Mouse (Mus musculus) Patski (cell line): ENCODE measurements at regions not wholly inside any gene's neighbourhood (a gene's known extent, or its start where the extent isn't known, plus 50 kb on each side); places are given as distances from the start of the nearest gene placed in this dataset.
"Not testable (repeated sequence)": the region's sequence is repeated elsewhere in the genome, so short reads cannot be mapped to it uniquely, and the experiment has no call there.

ENCODE experiments used
- ATAC-seq: fragments of 100-300 bp; one replicate; pipeline ENCODE4 v1.8.0; 2021
- CTCF ChIA-PET: fragments of 350-600 bp; sonication (Branson Sonifier 250); formaldehyde crosslinking; loops from one replicate; lab custom pipeline; 2022; ENCODE audit warnings: inconsistent platforms; lab: Charles Lee
- POLR2A ChIA-PET: fragments of 350-600 bp; sonication (Branson Sonifier 250); formaldehyde crosslinking; loops from one replicate; lab custom pipeline; 2022; ENCODE audit warnings: antibody characterized with exemption, inconsistent platforms; lab: Charles Lee
- DNase-seq: peaks from one replicate; pipeline ENCODE4 v3.0.0-alpha.2; 2011; ENCODE audit warnings: low read depth, low spot score
- H3K27me3 ChIP-seq: fragments of 371-371 bp; one replicate; pipeline ENCODE4 v1.5.1; 2021
- CTCF ChIP-seq: fragments of 100-300 bp; IDR thresholded peaks from one replicate; pipeline ENCODE4 v1.5.1; 2021
- in situ Hi-C: fragments of 300-500 bp; cut with MboI; formaldehyde crosslinking; loops from 3 replicates; pipeline ENCODE4 v1.11.1; 2018; ENCODE audit warnings: low pct_unique_long_range_greater_than_20kb, mixed read lengths

DNA sequence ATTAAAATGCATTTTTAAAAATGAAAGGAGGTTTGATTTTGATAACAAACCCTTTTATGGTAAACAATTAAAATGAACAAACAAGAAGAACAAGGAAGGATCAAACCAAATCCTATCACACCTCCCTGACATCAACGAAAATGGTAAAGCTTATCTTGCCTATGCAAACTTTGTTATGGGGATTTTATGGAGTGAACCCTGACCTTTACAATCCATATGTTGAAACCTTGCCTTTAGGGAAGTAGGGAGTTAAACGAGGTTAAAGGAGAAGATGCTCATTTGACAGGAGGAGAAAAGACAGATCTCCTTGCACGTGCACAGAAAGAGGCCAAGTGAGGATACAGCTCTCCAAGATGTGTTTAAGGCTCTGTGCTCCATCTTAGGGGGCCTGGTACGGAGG, 379.5 kb upstream of the Dab2 start:
- ATAC-seq (no peak), DNase-seq (no peak)
- ChIA-PET CTCF (interaction anchor here (1.1 kb wide), 1 partner anchor 27 kb away, joined by 3 read pairs; no protein-coding TSS in a partner anchor), POLR2A (no interaction called here)
- TF ChIP-seq CTCF = no peak
- in situ Hi-C loops = loop anchor here (25.0 kb wide), 1 partner anchor 292 kb away; no protein-coding TSS in a partner anchor
- H3K27me3 ChIP-seq = no peaks in the 10 kb centered on the region

DNA sequence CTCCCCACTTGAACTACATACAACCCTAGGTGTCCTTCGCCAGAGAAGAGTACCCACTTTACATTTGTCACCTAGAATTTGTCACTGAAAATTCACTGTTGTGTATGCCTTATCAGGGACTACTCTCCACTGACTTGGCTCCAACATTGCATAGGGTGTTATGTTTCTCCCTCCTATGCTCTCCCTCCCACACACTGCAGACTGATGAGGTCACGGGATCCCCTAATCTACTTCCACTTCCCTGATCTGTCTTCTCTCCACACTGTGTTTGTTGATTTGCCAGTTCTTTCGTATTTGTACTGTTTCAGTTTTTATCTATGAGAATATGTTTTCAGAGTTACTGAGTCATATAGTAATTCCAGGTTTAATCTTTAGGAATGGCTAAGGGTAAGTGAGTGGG, 371.8 kb upstream of the Dab2 start:
- in situ Hi-C loops = no loop called here
- ChIA-PET CTCF (no interaction called here), POLR2A (no interaction called here)
- TF ChIP-seq CTCF = no peak
- ATAC-seq (no peak), DNase-seq (no peak)
- H3K27me3 ChIP-seq = no peaks in the 10 kb centered on the region

DNA sequence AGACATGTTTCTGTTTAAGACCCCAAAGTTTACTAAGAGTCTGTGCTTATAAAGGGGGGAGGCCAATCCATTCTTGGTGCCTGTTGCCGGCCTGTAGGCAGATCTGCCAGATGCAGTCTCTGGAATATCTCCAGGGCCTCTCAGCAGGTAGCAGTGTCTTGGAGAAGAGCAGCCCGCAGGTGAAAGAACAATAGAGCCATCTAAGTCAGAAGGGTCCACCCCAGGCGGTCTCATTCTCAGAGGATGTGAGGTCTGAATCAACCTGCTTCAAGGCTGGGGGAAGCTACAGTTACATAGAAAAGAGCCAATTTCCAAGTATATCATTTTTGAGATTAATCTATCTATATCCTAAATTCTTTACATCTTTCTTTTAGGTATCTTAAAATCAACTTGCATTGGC, 366.0 kb upstream of the Dab2 start:
- ATAC-seq (no peak), DNase-seq (no peak)
- no peak for TF ChIP-seq CTCF
- ChIA-PET POLR2A (no interaction called here), CTCF (no interaction called here)
- H3K27me3 ChIP-seq = no peaks in the 10 kb centered on the region
- in situ Hi-C loops = no loop called here

DNA sequence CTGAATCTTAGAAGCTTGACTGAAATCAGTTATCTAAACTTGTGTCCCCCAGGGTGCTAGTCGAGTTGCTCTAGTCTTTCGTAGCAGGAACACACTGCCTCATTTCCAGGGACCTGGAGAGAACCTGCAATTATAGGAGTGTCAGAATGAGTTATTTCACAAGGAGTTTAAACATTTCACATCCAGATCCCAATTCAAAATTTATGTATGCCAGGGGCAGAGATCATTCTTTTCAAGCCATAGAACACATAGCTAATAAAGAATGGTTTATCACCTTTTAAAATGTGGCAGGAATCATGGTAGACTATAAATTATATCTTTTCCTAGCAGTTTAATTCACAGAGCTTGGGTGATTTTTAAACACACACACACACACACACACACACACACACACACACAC, 358.6 kb upstream of the Dab2 start:
- POLR2A ChIA-PET = interaction anchor here (0.9 kb wide), 1 partner anchor 757 kb away, joined by 3 read pairs; no protein-coding TSS in a partner anchor

DNA sequence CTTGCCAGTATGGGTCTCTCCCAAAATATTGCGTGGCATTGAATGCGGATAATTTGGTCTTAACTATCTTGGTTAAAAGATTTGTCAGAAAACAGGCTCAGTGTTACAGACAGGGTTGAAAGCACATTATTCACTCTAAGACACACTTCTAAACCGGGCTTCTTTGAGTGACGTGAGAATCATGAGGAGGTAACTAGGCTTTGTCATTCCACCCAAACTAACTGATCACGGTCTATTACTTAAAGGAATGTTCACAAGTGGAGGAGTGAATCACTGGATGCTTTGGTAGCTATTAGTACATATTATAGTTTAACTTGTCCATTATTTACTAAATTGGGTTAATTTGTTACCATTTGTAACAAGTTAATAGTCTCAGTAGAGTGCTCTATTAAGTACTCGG, 352.9 kb upstream of the Dab2 start:
- in situ Hi-C loops = no loop called here
- ATAC-seq = peak; percentile 76
- no peak for TF ChIP-seq CTCF
- ChIA-PET POLR2A (no interaction called here), CTCF (interaction anchor here (0.9 to 1.1 kb wide), 3 partner anchors 8 to 17 kb away, joined by 3 to 4 read pairs (median 3); no protein-coding TSS in a partner anchor)
- H3K27me3 ChIP-seq = no peaks in the 10 kb centered on the region
- DNase-seq = peak; percentile 43

More for the DNA sequence above, 358.6 kb upstream of the Dab2 start:
- TF ChIP-seq CTCF = no peak
- H3K27me3 ChIP-seq = no peaks in the 10 kb centered on the region
- CTCF ChIA-PET = interaction anchor here (0.9 kb wide), 1 partner anchor 11 kb away, joined by 3 read pairs; no protein-coding TSS in a partner anchor
- DNase-seq = no peak
- in situ Hi-C loops = no loop called here
- no peak for ATAC-seq

DNA sequence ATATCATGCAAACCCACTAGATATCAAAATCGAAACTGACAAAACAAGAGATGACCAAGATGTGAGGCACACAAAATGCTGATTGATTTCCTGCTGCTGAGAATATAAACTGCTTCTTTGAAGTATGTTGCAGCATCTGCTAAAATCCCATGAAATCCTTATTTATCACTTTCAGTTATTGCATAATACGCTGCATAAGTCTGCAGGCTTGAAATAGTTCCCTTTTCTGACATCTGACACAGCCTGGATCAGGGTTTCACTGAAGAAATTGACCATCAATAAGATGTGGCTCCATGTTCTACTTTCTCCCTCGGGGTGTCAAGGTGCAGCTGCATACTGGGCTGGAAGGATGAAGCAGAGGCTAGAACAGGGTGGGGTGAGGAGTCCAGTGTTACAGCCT, 348.7 kb upstream of the Dab2 start:
- no peaks in the 10 kb centered on the region for H3K27me3 ChIP-seq
- DNase-seq (no peak), ATAC-seq (no peak)
- POLR2A ChIA-PET = no interaction called here
- TF ChIP-seq CTCF = no peak
- in situ Hi-C loops = no loop called here
- CTCF ChIA-PET = no interaction called here

DNA sequence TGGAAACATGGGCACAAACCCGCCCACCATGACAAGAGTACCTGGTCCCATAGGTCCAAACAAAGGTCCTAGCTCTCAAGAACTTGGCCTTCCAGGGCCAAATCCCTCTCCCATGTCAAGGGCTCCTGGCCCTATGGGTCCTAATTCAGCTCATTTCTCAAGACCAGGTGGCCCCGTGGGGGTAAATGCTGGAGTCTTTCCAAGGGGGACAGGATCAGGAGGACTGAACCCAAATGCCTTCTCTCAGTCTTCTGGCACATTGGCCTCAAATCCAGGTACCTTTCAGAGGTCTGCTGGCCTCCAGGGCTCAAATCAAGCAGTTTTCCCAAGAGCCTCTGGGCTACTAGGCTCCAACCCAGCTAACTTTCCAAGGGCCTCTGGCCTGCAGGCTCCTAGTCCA, 347.9 kb upstream of the Dab2 start:
- POLR2A ChIA-PET, H3K27me3 ChIP-seq, in situ Hi-C loops, DNase-seq, ATAC-seq, CTCF ChIA-PET: not testable (repeated sequence)

DNA sequence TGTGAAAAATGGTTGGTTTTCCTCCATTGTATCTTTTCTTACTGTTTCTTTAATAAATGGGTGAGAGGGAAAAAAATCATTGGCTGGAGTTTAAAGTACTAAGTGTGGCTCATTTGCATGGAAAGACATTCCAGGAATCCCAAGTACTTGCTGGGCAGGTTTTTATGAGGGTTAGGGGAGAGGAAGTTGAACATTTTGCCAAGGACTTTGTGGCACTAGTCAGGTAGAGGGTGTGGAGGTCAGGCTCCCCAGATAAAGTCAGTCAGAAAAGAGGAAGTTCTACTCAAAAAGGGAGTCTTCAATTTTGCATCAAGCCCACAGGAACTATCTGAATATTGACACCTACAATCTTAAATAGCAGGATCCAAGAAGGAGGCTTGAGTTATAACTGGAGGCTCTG, 346.5 kb upstream of the Dab2 start:
- DNase-seq (no peak), ATAC-seq (no peak)
- POLR2A ChIA-PET = no interaction called here
- in situ Hi-C loops = no loop called here
- TF ChIP-seq CTCF = no peak
- no peaks in the 10 kb centered on the region for H3K27me3 ChIP-seq
- CTCF ChIA-PET = interaction anchor here (1.2 kb wide), 1 partner anchor 128 kb away, joined by 3 read pairs; no protein-coding TSS in a partner anchor

DNA sequence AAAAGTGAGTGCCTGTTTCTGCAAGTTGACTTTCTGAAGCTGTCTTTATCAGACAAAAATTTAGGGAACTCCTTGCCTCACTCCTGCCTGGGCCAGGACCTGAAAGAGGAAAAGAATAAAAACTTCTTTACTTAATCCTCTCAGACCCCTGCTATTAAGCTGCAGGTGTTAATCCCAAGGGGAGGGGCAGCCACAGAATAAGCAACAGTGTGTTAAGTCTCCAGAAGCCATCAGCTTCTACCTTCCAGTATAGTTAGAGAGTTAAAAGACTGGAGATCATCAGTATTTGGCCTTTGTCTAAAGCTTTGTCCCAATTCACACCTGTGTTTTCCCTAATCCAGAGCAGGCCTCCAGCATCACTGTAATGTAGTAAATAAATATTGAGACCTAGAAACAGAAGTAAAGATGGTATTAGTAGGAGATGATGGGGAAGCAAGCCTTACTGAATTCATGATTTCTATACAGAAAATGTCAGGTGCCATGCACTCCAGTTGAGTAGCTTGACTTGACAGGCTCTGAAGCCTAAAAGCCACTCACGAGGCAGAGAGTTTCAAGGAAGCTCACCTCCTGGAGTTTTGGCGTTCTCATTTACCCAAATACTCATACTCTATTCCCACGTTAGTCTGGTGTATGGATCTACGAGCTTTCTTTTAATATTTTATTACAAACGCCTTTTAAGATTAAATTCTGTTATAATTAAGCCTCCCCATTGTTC, 308.1 kb upstream of the Dab2 start:
- no peaks in the 10 kb centered on the region for H3K27me3 ChIP-seq
- DNase-seq (peak; percentile 12), ATAC-seq (no peak)
- in situ Hi-C loops = no loop called here
- ChIA-PET CTCF (interaction anchor here (1.1 kb wide), 1 partner anchor 10 kb away, joined by 4 read pairs; no protein-coding TSS in a partner anchor), POLR2A (interaction anchor here (0.9 kb wide), 1 partner anchor 14 kb away, joined by 3 read pairs; no protein-coding TSS in a partner anchor)
- TF ChIP-seq CTCF = no peak

DNA sequence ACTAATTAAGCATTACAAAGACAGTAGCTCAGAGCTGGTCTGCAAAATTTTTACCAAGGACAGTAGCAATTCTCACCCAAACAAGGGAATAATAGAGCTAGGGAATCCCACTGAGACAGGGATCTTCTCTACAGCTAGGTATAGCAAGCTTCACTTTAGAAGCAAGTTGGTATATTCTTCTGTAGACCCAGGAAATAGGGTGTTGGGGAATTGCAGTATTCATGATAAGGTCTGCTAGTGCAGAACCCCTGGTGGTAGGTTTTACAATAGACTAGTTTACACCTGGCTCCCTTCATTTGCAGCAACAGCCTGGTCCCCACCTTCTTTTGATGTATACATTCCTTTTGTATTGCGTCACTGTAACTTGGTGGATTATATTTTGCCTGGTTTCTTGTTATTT, 307.4 kb upstream of the Dab2 start:
- in situ Hi-C loops, H3K27me3 ChIP-seq, DNase-seq, POLR2A ChIA-PET, ATAC-seq: not testable (repeated sequence)
- CTCF ChIA-PET = interaction anchor here (1.1 kb wide), 1 partner anchor 9 kb away, joined by 4 read pairs; no protein-coding TSS in a partner anchor

DNA sequence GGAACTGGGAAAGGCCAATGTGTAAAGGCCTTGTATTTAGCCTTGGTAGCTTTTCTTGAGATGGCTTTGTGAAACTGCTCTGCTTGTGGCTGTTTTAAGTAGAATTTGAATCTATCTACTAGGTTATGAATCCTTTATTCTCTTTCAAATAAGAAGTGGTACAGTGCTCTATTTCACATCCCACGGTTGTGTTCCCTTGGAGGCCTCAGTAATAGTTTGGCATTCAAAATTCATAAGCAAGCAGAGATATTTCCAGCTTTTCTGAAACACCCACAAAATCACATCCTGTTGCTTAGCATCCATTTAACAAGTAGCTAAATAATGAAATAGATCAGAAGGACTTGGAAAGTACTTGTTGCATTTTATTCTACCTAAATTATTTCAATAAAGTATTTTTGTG, 298.8 kb upstream of the Dab2 start:
- TF ChIP-seq CTCF = no peak
- in situ Hi-C loops = no loop called here
- ChIA-PET POLR2A (no interaction called here), CTCF (interaction anchor here (1.6 kb wide), 1 partner anchor 9 kb away, joined by 4 read pairs; no protein-coding TSS in a partner anchor)
- DNase-seq (no peak), ATAC-seq (no peak)
- no peaks in the 10 kb centered on the region for H3K27me3 ChIP-seq
